Mouse (Mus musculus) kidney, embryonic 14.5 days (tissue): ENCODE data around the gene Eef1akmt1. TPM values are rescaled to one million over a fixed set of nuclear protein-coding genes. Genes with fewer than 3 reads are reported as not detected.

ENCODE experiments used
- ATAC-seq: fragments of 200-750 bp; cut with Nextera tagmentation; 2 replicates; pipeline ENCODE4 v1.8.0; 2017; ENCODE audit warnings: moderate number of reproducible peaks, mild to moderate bottlenecking, moderate TSS enrichment, moderate library complexity; ENCODE audit not compliant: low FRiP score, low TSS enrichment
- H3K27ac ChIP-seq: fragments of 300-500 bp; sonication (generic); 2 replicates; pipeline ENCODE4 v1.5.1; 2014; ENCODE audit warnings: low read depth, mild to moderate bottlenecking, low read length, moderate library complexity, mixed read lengths
- H3K27me3 ChIP-seq: fragments of 300-500 bp; sonication (generic); 2 replicates; pipeline ENCODE4 v1.6.1; 2014; ENCODE audit warnings: mild to moderate bottlenecking, low read length; ENCODE audit not compliant: control insufficient read depth, insufficient read depth
- H3K36me3 ChIP-seq: fragments of 300-500 bp; sonication (generic); 2 replicates; pipeline ENCODE4 v1.6.1; 2014; ENCODE audit warnings: low read length, mixed read lengths; ENCODE audit not compliant: control insufficient read depth, insufficient read depth
- H3K4me1 ChIP-seq: fragments of 300-500 bp; sonication (generic); 2 replicates; pipeline ENCODE4 v1.6.1; 2014; ENCODE audit warnings: low read length, mixed read lengths; ENCODE audit not compliant: control insufficient read depth, insufficient read depth
- H3K4me2 ChIP-seq: fragments of 300-500 bp; sonication (generic); replicated peaks from 2 replicates; pipeline ENCODE4 v1.6.1; 2014; ENCODE audit warnings: low read depth, mild to moderate bottlenecking, low read length
- H3K4me3 ChIP-seq: fragments of 300-500 bp; sonication (generic); 2 replicates; pipeline ENCODE4 v1.5.1; 2014; ENCODE audit warnings: mild to moderate bottlenecking, low read length
- H3K9ac ChIP-seq: fragments of 300-500 bp; sonication (generic); 2 replicates; pipeline ENCODE4 v1.6.1; 2014; ENCODE audit warnings: low read depth, mild to moderate bottlenecking, low read length, moderate library complexity
- H3K9me3 ChIP-seq: fragments of 300-500 bp; sonication (generic); 2 replicates; pipeline ENCODE4 v1.6.1; 2016; ENCODE audit warnings: low read length; ENCODE audit not compliant: control insufficient read depth
- WGBS: fragments of 180-500 bp; shearing (Covaris S2); extraction: QIAGEN DNeasy Blood & Tissue Kit; methylation state at CpG from one replicate; pipeline ENCODE4 v1.1.7; 2014; 5-methylcytosine and 5-hydroxymethylcytosine counted together
- polyA plus RNA-seq: library from polyadenylated mRNA; unstranded; fragments of >200 nt; fragmentation: Nextera tagmentation; extraction: Ambion mirVana; gene quantifications from 2 replicates; pipeline ENCODE4 v1.2.1, GENCODE M21; 2014

Eef1akmt1 gene
- polyA plus RNA-seq, 1 experiment from 2014 or later = 102 TPM

GRCm38 (mm10) chr14:57517001-57517400 lies 54.4 kb downstream of the Eef1akmt1 start:
- Histone ChIP-seq H3K36me3 (no peaks in the 10 kb centered on the region), H3K4me3 (no peak overlapping the region), H3K9ac (no peak overlapping the region), H3K27me3 (no peaks in the 10 kb centered on the region), H3K9me3 (no peaks in the 10 kb centered on the region), H3K4me1 (no peaks in the 10 kb centered on the region), H3K27ac (no peak overlapping the region), H3K4me2 (no peak overlapping the region)
- no peak for ATAC-seq
- 89% methylated on average over 7 of the region's 7 CpGs for WGBS

GRCm38 (mm10) chr14:57515156-57515762 lies 56.2 kb downstream of the Eef1akmt1 start:
- H3K4me1 ChIP-seq = no peaks in the 10 kb centered on the region
- ATAC-seq = no peak
- H3K9me3 ChIP-seq = no peaks in the 10 kb centered on the region
- no peak overlapping the region for H3K9ac ChIP-seq
- no peak overlapping the region for H3K4me3 ChIP-seq
- H3K36me3 ChIP-seq = no peaks in the 10 kb centered on the region
- H3K4me2 ChIP-seq = no peak overlapping the region
- no peak overlapping the region for H3K27ac ChIP-seq
- no peaks in the 10 kb centered on the region for H3K27me3 ChIP-seq
- WGBS = 70% methylated on average over 6 of the region's 6 CpGs

GRCm38 (mm10) chr14:57509554-57509953 lies 61.9 kb downstream of the Eef1akmt1 start:
- WGBS = 47% methylated on average over 6 of the region's 6 CpGs
- H3K4me2 ChIP-seq = no peak overlapping the region

GRCm38 (mm10) chr14:57503729-57504128 lies 67.7 kb downstream of the Eef1akmt1 start:
- Histone ChIP-seq H3K27me3 (no peaks in the 10 kb centered on the region), H3K9ac (no peak overlapping the region), H3K4me1 (no peaks in the 10 kb centered on the region), H3K36me3 (no peaks in the 10 kb centered on the region), H3K27ac (no peak overlapping the region), H3K4me2 (no peak overlapping the region), H3K9me3 (no peaks in the 10 kb centered on the region), H3K4me3 (no peak overlapping the region)
- 81% methylated on average over 6 of the region's 6 CpGs for WGBS
- ATAC-seq = no peak

More at GRCm38 (mm10) chr14:57509554-57509953, 61.9 kb downstream of the Eef1akmt1 start:
- H3K9ac ChIP-seq = no peak overlapping the region
- H3K27me3 ChIP-seq = no peaks in the 10 kb centered on the region
- no peak overlapping the region for H3K4me3 ChIP-seq
- no peaks in the 10 kb centered on the region for H3K9me3 ChIP-seq
- H3K4me1 ChIP-seq = no peaks in the 10 kb centered on the region
- no peaks in the 10 kb centered on the region for H3K36me3 ChIP-seq
- no peak overlapping the region for H3K27ac ChIP-seq
- ATAC-seq = no peak

Other genes starting within 250 kb of the Eef1akmt1 start
- gene Cryl1, start 173.1 kb downstream of the Eef1akmt1 start, polyA plus RNA-seq = 14.3 and 17.6 TPM in 2 replicates
- 16.2 and 22.5 TPM in 2 replicates for gene Ift88, start 147.6 kb downstream of the Eef1akmt1 start, polyA plus RNA-seq
- 1.2 and 2.5 TPM in 2 replicates for gene Il17d, start 46.8 kb downstream of the Eef1akmt1 start, polyA plus RNA-seq
- gene Xpo4, start 93.8 kb upstream of the Eef1akmt1 start, polyA plus RNA-seq = 25.4 and 36.7 TPM in 2 replicates
- not detected in 2 replicates for gene Gm49361, start 174.5 kb upstream of the Eef1akmt1 start, polyA plus RNA-seq
- 12.6 and 21.5 TPM in 2 replicates for gene Lats2, start 186.8 kb upstream of the Eef1akmt1 start, polyA plus RNA-seq
- gene Sap18, start 226.6 kb upstream of the Eef1akmt1 start, polyA plus RNA-seq = 37.2 and 49.1 TPM in 2 replicates